Mouse (Mus musculus): ENCODE results near the gene Prss54. TPM values are rescaled to one million over a fixed set of nuclear protein-coding genes. Genes with fewer than 3 reads are reported as not detected.
A peak's percentile ranks its signal among the peaks of the same experiment; 100 is the strongest.
"Not testable (repeated sequence)": the region's sequence is repeated elsewhere in the genome, so short reads cannot be mapped to it uniquely, and the experiment has no call there.

Gene Prss54
- total RNA-seq (2017) = not detected in 2 replicates

DNA sequence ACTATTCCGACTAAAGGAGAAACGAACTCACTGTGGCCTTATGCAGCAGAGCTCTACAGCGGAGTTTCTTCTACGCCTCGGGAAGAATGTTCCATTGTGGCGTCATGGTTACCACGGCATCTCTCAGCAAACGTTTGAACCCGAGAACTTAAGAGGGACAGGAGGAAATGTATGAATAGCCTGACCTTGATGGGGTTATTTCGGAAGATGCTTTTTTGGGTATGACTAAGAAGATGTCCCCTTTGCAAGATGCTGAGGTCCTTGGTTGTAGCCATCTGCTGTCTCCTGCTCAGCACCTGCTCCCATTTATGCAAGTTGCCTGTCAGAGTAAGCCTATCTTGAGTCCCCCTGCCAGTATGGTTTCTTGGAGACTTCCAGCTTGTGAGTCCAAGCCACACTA, at the start of gene Prss54:
Prss54 (minus strand) TSS at position 101 of the 400 bp plus-strand sequence.
- ATAC-seq (replicated peaks; ENCODE audit: low read depth, poor library complexity, severe bottlenecking) = no peak

DNA sequence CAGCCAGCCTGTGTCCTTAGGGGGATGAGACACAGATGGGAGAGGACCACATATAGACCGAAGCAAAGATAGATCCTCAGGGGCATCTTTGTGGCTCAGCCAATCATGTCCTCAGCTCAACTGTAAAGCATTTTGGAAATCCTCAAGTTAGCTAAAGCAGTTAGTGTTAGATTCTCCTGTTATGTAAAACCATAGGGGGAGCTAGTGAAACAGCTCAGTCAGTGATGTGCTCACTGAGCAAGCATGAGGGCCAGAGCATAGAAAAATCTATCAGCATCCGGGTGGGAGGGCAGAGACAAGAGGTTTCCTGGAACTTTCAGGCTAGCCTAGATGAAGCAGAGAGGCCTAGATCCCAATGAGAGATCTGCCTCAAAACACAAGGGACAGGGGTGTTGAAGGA, 48.7 kb upstream of the Prss54 start:
- ATAC-seq (replicated peaks; ENCODE audit: low read depth, poor library complexity, severe bottlenecking) = no peak

DNA sequence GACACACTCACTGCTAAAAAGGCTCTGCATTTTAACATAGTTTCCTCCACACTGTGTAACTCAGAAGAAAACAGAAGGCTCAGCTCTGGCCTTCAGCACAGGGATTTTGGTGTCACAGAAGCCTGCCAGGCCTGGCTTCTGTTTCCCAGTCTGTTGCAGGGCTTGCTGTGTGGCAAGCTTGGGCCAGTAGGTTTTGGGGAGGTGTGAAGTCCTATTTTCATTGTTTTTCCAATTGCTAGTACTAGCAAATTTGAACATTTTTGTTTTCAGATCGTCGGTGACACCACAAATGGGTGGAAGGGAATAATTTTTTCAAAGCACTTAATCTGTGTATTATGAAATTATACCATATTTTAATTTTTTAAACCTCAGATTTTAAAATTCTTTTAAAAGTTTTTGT, 43.9 kb upstream of the Prss54 start:
- ATAC-seq (replicated peaks; ENCODE audit: low read depth, poor library complexity, severe bottlenecking) = no peak

DNA sequence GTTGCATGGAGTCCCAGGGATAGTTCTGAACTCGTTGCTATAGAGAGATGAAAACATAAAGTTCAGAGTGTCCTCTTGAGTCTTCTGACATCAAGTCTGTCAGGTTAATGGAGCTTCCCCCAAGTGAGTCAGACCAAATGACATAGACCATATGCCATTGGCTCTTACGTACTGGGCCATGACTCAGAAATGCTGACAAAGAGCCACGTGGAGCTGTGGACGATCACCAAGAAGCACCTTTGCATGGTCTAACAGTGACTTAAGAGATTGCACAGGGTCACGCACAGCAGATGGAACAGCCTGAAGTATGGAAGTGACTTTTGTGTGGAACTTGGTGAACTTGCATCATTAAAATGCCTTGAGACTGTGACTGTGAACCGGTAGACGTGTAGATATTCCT, 40.2 kb upstream of the Prss54 start:
- no peak for ATAC-seq (replicated peaks; ENCODE audit: low read depth, poor library complexity, severe bottlenecking)

DNA sequence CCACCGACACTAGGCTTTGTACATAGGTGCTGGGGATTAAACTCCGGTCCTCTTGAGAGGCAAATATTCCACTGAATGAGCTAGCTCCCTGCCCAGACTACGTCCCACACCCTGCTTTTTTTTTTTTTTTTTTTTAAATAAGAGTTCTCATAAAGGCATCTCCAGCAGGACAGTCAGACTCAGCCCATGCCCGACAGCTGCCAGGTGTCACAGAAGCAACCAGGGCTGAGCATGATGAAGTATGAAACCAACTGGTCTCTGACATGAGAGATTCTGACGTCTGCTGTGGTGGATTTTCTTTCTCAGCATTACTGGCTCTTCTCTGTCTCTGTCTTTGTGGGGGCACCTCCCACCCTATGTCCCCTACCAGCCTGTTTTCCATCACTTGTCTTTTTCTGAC, 35.6 kb upstream of the Prss54 start:
- no peak for ATAC-seq (replicated peaks; ENCODE audit: low read depth, poor library complexity, severe bottlenecking)

DNA sequence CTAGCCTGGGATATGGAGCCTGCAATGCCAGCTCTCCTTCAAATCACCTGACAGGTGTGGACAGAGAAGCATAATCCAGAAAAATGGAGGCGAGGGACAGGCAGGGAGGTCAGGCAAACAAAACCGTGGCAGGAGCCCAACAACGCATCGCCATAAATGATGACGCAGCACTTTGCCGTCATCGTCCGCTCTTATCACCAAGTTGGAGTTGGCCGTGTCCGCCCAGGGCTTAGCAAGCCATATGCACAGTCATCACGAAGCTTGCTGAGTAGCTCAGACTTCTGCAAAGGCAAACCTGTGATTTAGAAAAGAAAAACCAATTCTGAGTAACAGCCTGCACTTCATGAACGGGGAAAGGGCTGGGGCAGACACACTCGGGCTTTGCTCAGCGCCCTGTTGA, 34.6 kb upstream of the Prss54 start:
- peak; percentile 47; the same call in 1 of the 2 replicates for ATAC-seq (replicated peaks; ENCODE audit: low read depth, poor library complexity, severe bottlenecking)

DNA sequence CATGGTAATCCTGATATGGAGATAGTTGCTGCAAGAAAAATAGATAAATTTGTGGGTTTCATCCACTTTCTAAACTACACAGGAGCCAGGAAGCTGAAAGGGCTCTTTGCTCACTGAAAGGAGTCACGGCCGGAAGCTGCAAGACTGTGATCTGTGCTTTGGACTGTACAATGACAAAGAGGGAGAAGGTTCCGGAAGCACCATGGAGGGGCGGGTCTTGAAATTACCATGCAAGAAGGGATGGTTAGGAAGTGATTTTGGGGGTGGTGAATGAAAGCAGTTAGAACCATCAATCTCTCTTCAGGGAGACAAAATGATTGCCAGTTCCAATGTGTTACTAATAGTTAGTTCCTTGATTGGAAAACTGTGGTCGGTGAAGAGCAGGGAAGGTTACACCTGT, 33.3 kb upstream of the Prss54 start:
- no peak for ATAC-seq (replicated peaks; ENCODE audit: low read depth, poor library complexity, severe bottlenecking)

DNA sequence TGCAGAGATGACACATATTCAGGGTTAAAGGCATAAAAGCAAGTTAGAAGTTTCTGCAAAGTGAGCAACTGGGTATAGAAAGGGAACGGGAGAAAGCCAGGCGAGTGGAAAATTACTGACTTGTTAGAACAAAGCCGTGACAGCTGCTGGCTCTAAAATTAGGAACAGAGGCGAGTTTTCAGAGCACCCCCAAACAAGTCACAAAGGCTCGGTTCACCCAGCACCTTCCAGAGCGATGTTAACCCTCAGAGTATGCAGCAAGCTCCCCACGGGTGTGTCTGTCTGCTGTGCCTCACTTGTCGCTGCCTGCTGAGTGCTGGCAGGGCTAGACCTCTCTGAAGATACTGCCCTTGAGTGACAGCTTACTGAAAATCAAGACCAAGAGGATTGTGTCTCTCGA, 31.1 kb upstream of the Prss54 start:
- no peak for ATAC-seq (replicated peaks; ENCODE audit: low read depth, poor library complexity, severe bottlenecking)

DNA sequence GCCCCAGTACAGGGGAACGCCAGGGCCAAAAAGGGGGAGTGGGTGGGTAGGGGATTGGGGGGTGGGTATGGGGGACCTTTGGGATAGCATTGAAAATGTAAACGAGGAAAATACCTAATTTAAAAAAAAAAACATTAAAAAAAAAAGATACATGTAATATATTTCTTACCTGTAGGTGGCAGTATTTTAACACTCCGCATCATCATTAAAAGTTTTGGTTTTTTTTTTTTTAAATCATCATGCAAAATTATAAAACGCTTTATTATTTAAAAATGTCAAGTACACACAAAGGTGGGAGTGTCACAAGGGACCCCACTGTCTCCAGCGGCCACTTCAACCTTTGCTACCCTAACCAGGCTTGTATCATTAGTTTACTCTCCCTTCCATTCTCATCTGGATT, 30.4 kb upstream of the Prss54 start:
- not testable (repeated sequence) for ATAC-seq (replicated peaks; ENCODE audit: low read depth, poor library complexity, severe bottlenecking)

DNA sequence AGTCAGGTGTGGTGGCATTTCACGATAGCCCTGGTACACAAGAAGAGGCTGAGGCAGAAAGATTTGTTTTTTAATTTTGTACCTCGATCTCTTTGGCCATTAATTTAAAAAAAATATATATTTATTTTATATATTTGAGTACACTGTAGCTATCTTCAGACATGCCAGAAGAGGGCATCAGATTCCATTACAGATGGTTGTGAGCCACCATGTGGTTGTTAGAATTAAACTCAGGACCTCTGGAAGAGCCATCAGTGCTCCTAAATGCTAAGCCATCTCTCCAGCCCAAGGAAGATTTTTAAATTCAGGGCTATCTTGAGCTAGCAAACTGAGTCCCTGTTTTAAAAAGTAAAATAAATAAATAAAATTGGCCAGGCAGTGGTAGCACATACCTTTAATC, 26.0 kb upstream of the Prss54 start:
- ATAC-seq (replicated peaks; ENCODE audit: low read depth, poor library complexity, severe bottlenecking) = no peak

DNA sequence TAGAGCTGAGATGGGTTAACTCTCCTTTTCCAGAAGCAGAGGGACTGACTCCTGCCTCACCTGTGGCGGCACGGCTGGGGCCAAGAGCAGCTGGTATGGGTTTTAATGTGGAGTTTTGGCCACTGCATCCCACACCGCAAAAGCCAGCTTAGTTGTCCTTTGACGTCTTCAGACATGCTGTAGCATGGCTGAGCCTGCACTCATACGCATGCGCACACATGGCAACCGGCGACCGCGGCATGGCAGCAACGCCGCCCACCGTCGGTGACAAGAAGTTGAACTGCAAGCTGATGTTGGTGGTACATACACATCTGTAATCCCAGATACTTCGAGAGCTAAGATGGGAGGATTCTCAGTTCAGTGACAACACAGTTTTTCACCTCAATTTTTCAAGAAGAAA, 25.2 kb upstream of the Prss54 start:
- no peak for ATAC-seq (replicated peaks; ENCODE audit: low read depth, poor library complexity, severe bottlenecking)

DNA sequence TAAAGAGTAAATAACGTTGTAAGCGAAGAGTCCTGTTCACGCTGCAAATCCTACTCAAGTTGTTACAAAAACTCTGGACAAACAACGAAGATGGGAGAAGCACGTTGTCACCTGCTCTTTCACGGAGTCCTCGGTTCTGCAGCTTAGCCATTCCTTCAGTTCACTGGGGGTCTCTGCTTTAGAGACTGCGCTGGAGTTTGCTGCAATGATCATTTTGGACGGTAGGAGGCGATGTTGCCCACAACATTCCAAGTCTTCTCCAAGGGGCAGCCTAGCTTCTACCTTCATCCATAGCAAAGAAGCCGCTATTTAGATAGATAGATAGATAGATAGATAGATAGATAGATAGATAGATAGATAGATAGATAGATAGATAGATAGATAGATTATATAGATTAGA, 23.7 kb upstream of the Prss54 start:
- peak; percentile 72 for ATAC-seq (replicated peaks; ENCODE audit: low read depth, poor library complexity, severe bottlenecking)

DNA sequence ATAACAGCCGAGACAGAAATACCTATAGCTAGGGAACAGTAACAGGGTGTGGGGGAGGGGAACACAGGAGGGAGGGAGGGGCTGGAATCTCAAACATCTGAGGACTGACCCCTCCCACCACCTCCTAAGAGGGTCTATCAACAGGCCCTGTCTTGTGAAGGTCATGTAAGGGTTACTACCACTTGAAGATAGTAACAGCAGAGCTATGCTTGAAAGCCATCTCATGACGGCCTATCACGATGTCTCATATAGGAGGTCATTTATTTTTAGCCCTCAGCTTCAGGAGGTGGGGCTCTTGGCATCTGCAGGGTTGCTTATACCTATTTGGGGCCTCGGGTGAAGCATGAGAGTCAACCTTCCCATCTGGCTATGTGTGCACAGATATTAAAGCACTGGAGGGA, 20.7 kb upstream of the Prss54 start:
- ATAC-seq (replicated peaks; ENCODE audit: low read depth, poor library complexity, severe bottlenecking) = no peak

DNA sequence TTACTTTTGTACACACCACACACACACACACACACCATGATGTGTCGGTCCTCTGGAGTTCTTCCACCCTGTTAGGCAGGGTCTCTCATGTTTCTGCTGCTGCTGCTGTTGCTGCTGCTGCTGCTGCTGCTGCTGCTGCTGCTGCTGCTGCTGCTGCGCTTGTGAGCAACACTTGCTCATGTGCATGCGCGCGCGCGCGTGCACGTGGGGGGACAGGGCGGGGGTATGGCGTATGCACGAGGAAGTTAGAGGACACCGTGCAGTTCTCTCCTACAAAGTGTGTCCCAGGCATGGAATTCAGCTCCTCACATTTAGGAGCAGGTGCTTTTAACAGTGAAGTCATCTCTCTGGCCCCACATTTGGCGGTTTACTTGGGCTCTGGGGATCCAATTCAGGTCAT, 19.0 kb upstream of the Prss54 start:
- ATAC-seq (replicated peaks; ENCODE audit: low read depth, poor library complexity, severe bottlenecking) = no peak

DNA sequence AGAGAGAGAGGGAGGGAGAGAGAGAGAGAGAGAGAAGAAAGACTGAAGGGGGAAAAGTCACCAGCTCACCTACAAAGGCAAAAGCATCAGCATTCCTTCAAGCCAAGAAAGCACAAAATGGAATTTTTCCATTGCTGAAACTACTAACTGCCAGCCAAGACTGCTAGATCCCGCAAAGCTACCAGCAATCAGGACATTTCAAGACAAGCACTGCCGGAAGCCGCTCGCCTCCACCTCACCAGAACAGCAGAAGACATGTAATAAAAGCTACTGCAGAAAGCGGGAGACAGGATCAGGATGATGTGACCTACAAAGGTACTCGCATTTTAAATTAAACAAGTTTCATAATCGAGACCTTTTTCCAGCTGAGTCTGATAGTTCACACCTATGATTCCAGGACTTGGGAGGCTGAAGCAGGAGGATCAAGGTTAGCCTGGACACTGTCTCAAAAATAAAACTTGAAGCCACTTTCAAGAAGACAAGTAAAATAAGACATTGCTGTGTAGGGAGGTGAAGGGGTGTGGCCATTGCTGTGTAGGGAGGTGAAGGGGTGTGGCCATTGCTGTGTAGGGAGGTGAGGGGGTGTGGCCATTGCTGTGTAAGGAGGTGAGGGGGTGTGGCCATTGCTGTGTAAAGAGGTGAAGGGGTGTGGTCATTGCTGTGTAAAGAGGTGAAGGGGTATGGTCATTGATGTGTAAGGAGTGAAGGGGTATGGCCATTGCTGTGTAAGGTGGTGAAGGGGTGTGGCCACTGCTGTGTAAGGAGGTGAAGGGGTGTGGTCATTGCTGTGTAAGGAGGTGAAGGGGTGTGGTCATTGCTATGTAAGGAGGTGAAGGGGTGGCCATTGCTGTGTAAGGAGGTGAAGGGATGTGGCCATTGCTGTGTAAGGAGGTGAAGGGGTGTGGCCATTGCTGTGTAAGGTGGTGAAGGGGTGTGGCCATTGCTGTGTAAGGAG, 17.6 kb upstream of the Prss54 start:
- peak; percentile 35; the same call in 1 of the 2 replicates for ATAC-seq (replicated peaks; ENCODE audit: low read depth, poor library complexity, severe bottlenecking)

DNA sequence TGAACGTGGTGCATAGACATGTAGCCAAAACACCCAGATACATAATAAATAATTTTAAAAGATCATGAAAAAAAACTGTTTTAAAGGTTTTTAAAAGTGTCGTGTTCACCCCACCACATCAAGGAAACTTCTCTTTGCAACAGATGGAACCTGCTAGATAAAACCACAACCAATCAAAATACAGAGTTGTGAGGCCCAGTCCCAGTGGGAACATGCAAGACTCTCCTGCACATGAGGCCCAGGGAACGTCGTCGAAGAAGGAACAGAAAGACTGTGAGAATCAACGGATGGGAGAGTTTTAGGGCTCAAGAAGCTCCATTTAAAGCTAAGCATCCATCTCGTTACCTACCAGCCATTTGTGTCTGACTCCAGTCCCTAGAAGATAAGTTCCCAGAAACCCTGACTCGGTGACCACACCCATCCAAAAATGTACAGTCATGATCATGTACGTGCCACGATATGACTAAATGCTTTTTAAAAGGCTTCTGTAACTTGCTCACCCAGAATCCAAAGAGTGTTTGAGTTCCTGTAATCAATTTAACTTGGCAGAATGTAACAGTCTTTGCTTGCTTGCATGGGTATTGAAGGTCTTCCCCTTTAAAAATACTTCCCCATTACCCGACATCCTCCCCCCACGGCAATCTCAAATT, 16.1 kb upstream of the Prss54 start:
- peak; percentile 71 for ATAC-seq (replicated peaks; ENCODE audit: low read depth, poor library complexity, severe bottlenecking)

DNA sequence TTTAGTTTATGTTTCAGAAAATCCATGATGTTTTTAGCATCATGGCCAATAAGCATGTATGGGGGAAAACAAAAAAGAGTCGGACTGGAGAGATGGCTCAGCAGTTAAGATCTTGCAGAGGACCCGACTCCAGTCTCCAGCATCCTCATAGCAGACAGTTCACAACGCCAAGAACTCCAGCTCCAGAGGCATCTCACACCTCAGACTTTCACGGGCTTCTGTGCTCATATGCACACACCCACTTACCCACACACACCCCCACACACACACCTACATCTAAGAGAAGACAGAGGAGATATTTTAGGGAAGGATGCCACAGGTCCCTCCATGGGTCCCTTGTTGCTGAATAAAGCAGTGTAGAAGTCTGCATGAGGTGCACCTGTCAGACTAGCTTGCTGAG, 14.4 kb upstream of the Prss54 start:
- no peak for ATAC-seq (replicated peaks; ENCODE audit: low read depth, poor library complexity, severe bottlenecking)

DNA sequence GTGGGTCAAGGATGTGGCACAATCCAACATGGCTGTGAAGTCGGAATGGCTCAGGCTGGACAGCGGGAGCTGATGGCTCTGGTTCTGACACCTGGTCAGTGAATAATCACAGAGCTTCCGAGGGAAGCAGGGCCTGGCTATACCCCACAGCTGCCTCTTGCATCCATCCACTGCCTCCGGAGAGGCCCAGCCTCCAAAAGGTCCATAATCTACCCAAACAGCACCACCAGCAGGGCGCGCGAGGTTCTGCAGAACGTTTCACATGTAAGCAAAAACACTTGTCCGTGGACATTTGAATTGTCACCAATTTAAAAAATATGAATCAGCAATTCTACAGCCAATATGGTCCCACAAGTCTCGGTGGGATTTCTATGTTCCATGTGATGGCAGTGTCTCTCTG, 13.1 kb upstream of the Prss54 start:
- ATAC-seq (replicated peaks; ENCODE audit: low read depth, poor library complexity, severe bottlenecking) = no peak

DNA sequence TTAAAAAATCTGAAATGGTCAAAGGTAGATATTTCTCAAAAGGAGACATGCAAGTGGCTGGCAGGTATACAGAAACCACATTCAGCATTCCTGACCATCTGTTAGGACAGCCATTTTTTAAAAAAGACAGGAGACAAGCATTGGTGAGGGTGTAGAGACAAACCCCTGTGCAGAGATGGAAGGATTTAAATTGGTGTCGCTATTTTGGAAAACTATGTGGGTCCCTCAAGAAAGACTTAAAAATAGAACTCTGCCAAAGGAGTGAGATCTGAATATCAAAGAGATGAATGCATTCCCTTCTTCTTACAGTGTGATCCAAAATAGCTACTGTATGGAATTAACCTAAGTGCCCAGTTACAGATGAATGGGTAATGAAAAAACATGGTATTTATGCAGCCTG, 11.2 kb upstream of the Prss54 start:
- no peak for ATAC-seq (replicated peaks; ENCODE audit: low read depth, poor library complexity, severe bottlenecking)

DNA sequence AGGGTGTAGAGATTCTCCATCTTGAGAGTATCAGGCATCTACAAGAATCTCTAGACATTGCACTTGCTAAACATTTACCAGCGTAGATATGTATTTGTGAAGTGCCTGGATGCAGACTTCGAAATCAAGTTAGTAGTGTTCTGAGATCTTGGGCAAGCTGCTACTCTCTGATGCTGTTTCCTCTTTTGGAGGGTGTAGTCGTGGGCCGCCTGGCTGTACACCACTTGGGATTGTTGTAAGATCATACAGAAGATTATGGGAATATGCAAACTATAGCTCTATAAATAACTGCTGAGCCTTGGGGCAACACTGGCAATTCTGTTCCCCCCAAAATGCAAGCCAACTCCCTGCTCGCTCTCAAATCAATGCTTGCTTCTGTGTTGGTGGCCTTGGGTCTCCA, 3.0 kb downstream of the Prss54 start:
- ATAC-seq (replicated peaks; ENCODE audit: low read depth, poor library complexity, severe bottlenecking) = no peak

DNA sequence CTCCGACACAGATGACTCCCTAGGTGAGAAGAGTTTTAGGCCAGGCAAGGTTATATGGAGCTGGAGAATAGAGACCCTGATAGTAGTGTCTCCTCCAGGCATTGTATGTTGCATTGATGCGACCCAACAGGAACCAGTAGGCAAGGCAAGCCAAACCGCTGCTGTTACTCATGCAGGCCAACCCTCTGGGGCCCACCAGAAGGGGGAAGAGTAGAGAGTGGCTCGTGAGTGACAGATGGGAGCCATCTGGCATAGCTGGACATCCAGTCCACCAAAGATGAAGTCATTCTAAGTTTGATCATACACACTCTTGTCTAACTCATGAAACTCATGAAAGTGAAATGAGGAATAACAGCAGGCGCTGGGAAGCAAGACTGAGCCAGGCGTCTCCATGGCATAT, 9.3 kb downstream of the Prss54 start:
- ATAC-seq (replicated peaks; ENCODE audit: low read depth, poor library complexity, severe bottlenecking) = no peak

DNA sequence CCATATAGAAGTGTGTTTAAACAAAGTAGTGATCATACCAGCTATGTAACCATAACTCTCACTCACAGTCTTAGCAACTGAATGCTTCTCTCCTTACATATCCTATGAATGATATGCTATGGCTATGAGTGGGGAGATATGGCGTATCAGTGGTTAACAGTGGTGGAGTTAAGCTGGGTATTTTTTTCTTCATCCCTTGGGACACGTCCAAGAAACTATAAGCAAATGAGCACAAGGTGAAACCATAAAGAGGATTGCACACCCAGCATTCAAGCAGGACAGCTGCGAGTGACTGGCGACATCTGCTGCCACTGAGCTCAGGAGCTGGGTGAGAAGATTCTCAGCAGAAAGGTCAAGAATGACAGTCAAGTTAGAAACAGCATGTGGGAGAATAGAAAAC, 9.9 kb downstream of the Prss54 start:
- no peak for ATAC-seq (replicated peaks; ENCODE audit: low read depth, poor library complexity, severe bottlenecking)

Data from common myeloid progenitor, adult 5-6 weeks (primary cell).